Comparison of ENCODE assay signal across 18 mouse cellular contexts in genomic region chr14:54715402-54715801, GRCm38 (mm10). TPM values are rescaled to one million over a fixed set of nuclear protein-coding genes. Genes with fewer than 3 reads are reported as not detected.
DNase-seq lines count a peak whose midpoint lies in the region; ATAC-seq and TF ChIP-seq lines count a peak whose summit lies in the region.
"Had no signal": no experiment of that assay in that cellular context is flagged by ENCODE, and none has a peak within 500 bp of the region (broad histone marks: within the 10 kb centered on the region; RNA-seq: fewer than 3 reads in every experiment).

No protein-coding gene starts in this region.

- no peaks in the 10 kb centered on the region for H3K36me3 ChIP-seq in forebrain, embryonic 13.5 days (ENCODE audit: poor library complexity, severe bottlenecking)
- no peaks in the 10 kb centered on the region for H3K36me3 ChIP-seq in forebrain, embryonic 10.5 days (replicated peaks)
- no peaks in the 10 kb centered on the region for H3K36me3 ChIP-seq in intestine, embryonic 16.5 days (ENCODE audit: control insufficient read depth, insufficient read depth, low read length)
- no peaks in the 10 kb centered on the region for H3K36me3 ChIP-seq in intestine, embryonic 15.5 days
- H3K36me3 ChIP-seq in E14TG2a.4 (ENCODE audit: insufficient read depth, low read length) = no peaks in the 10 kb centered on the region
- no peaks in the 10 kb centered on the region for H3K36me3 ChIP-seq in midbrain, postnatal 0 days (ENCODE audit: insufficient read depth, low read length)
- H3K36me3 ChIP-seq: limb, embryonic 13.5 days had no signal

- no peak overlapping the region for H3K27ac ChIP-seq in forebrain, embryonic 13.5 days
- no peak overlapping the region for H3K27ac ChIP-seq in forebrain, embryonic 10.5 days
- H3K27ac ChIP-seq in intestine, embryonic 16.5 days (ENCODE audit: low read length) = no peak overlapping the region; the same call in 1 of the 2 replicates
- H3K27ac ChIP-seq in intestine, embryonic 15.5 days = no peak overlapping the region
- no peak overlapping the region for H3K27ac ChIP-seq in midbrain, postnatal 0 days (ENCODE audit: low read depth, low read length)
- H3K27ac ChIP-seq: limb, embryonic 13.5 days; stomach, postnatal 0 days had no signal

- H3K27me3 ChIP-seq in forebrain, embryonic 13.5 days = peaks cover 13% of the 10 kb centered on the region; the same call in 1 of the 2 replicates
- H3K27me3 ChIP-seq in forebrain, embryonic 10.5 days (ENCODE audit: poor library complexity, severe bottlenecking) = peaks cover 35% of the 10 kb centered on the region
- H3K27me3 ChIP-seq in intestine, embryonic 16.5 days (replicated peaks; ENCODE audit: control insufficient read depth, insufficient read depth, low read length) = no peaks in the 10 kb centered on the region
- no peaks in the 10 kb centered on the region for H3K27me3 ChIP-seq in intestine, embryonic 15.5 days (replicated peaks)
- peaks cover 23% of the 10 kb centered on the region for H3K27me3 ChIP-seq in E14TG2a.4 (ENCODE audit: insufficient read depth, low read length)
- H3K27me3 ChIP-seq in midbrain, postnatal 0 days (ENCODE audit: insufficient read depth, low read length) = no peaks in the 10 kb centered on the region

- peak overlapping the region; percentile 68 for H3K4me2 ChIP-seq in forebrain, embryonic 13.5 days
- peak overlapping the region; percentile 44; the same call in 1 of the 2 replicates for H3K4me2 ChIP-seq in intestine, embryonic 16.5 days (ENCODE audit: low read depth, low read length)
- no peak overlapping the region for H3K4me2 ChIP-seq in intestine, embryonic 15.5 days (replicated peaks)
- peak overlapping the region; percentile 73; the same call in 1 of the 2 replicates for H3K4me2 ChIP-seq in midbrain, postnatal 0 days (ENCODE audit: low read depth, low read length, poor library complexity, severe bottlenecking)

- ATAC-seq in forebrain, embryonic 13.5 days = no peak
- ATAC-seq in intestine, embryonic 16.5 days = no peak
- no peak for ATAC-seq in intestine, embryonic 15.5 days
- ATAC-seq in midbrain, postnatal 0 days (ENCODE audit: low FRiP score) = no peak

- DNase-seq in forebrain, embryonic 10.5 days (ENCODE audit: extremely low spot score, low spot score) = no peak
- DNase-seq in midbrain, postnatal 0 days (ENCODE audit: low spot score) = no peak
- no peak for DNase-seq in gastrocnemius, postnatal 4 days (ENCODE audit: low spot score in 2 of 2)
- DNase-seq in urinary bladder, postnatal 36 days (ENCODE audit: low spot score in 2 of 2) = no peak
- DNase-seq: adrenal gland, adult 8-10 months; heart, postnatal 36 days; lung, adult 18-20 months had no signal

- H3K9me3 ChIP-seq in forebrain, embryonic 13.5 days (replicated peaks) = no peaks in the 10 kb centered on the region
- no peaks in the 10 kb centered on the region for H3K9me3 ChIP-seq in forebrain, embryonic 10.5 days
- H3K9me3 ChIP-seq in intestine, embryonic 16.5 days (ENCODE audit: control insufficient read depth, low read length) = no peaks in the 10 kb centered on the region
- no peaks in the 10 kb centered on the region for H3K9me3 ChIP-seq in intestine, embryonic 15.5 days
- H3K9me3 ChIP-seq in E14TG2a.4 (ENCODE audit: low read length) = peaks cover 8% of the 10 kb centered on the region; the same call in 1 of the 2 replicates
- no peaks in the 10 kb centered on the region for H3K9me3 ChIP-seq in midbrain, postnatal 0 days (ENCODE audit: low read length)
- H3K9me3 ChIP-seq: limb, embryonic 13.5 days had no signal

- no peak for TF ChIP-seq CTCF in E14TG2a.4 (conservative IDR thresholded peaks at IDR 0.05; ENCODE audit: low read length)
- TF ChIP-seq CTCF in midbrain, postnatal 0 days (IDR thresholded peaks at IDR 0.05) = no peak

- no peak overlapping the region for H3K9ac ChIP-seq in forebrain, embryonic 13.5 days
- H3K9ac ChIP-seq in intestine, embryonic 16.5 days (ENCODE audit: low read depth, low read length) = no peak overlapping the region
- no peak overlapping the region for H3K9ac ChIP-seq in intestine, embryonic 15.5 days
- no peak overlapping the region for H3K9ac ChIP-seq in midbrain, postnatal 0 days (replicated peaks; ENCODE audit: low read length, poor library complexity, severe bottlenecking)

- 90% methylated on average over 1 of the region's 1 CpGs for WGBS in forebrain, embryonic 13.5 days
- 85% methylated on average over 1 of the region's 1 CpGs for WGBS in forebrain, embryonic 10.5 days
- WGBS in intestine, embryonic 16.5 days = 57% methylated on average over 1 of the region's 1 CpGs
- 74% methylated on average over 1 of the region's 1 CpGs for WGBS in intestine, embryonic 15.5 days
- WGBS in midbrain, postnatal 0 days = 71% methylated on average over 1 of the region's 1 CpGs

- no peak overlapping the region for H3K4me3 ChIP-seq in forebrain, embryonic 13.5 days
- no peak overlapping the region for H3K4me3 ChIP-seq in forebrain, embryonic 10.5 days
- no peak overlapping the region for H3K4me3 ChIP-seq in intestine, embryonic 16.5 days (ENCODE audit: low read length)
- H3K4me3 ChIP-seq in intestine, embryonic 15.5 days (replicated peaks) = no peak overlapping the region
- H3K4me3 ChIP-seq in E14TG2a.4 (replicated peaks; ENCODE audit: low read length) = peak overlapping the region; percentile 65; the same call in 1 of the 2 replicates
- H3K4me3 ChIP-seq in midbrain, postnatal 0 days (ENCODE audit: low read depth, low read length) = no peak overlapping the region

- H3K4me1 ChIP-seq in forebrain, embryonic 13.5 days = peaks cover 10% of the 10 kb centered on the region; the same call in 1 of the 2 replicates
- peaks cover 23% of the 10 kb centered on the region for H3K4me1 ChIP-seq in forebrain, embryonic 10.5 days
- H3K4me1 ChIP-seq in intestine, embryonic 16.5 days (ENCODE audit: control insufficient read depth, insufficient read depth, low read length) = peaks cover 7% of the 10 kb centered on the region
- H3K4me1 ChIP-seq in intestine, embryonic 15.5 days (replicated peaks) = 0 out of 2 replicates have a peak, but pooled peaks cover 2% of the 10 kb centered on the region
- H3K4me1 ChIP-seq in E14TG2a.4 (replicated peaks; ENCODE audit: low read depth, low read length) = peaks cover 42% of the 10 kb centered on the region
- H3K4me1 ChIP-seq in midbrain, postnatal 0 days (ENCODE audit: insufficient read depth, low read length) = no peaks in the 10 kb centered on the region

RNA-seq across cellular contexts. Expression of gene Cebpe, which starts 3.4 kb away (rescaled TPM):
- polyA plus RNA-seq in forebrain, embryonic 13.5 days (2015; fragmentation: Nextera tagmentation; extraction: Ambion mirVana) = not detected in 2 replicates
- not detected in 2 replicates for polyA plus RNA-seq in forebrain, embryonic 10.5 days (2016; fragmentation: Nextera tagmentation; extraction: Ambion mirVana)
- 0.28 TPM in 1 of 2 replicates, not detected in the other for polyA plus RNA-seq in intestine, embryonic 16.5 days (2015; fragmentation: Nextera tagmentation; extraction: Ambion mirVana)
- polyA plus RNA-seq in intestine, embryonic 15.5 days (2015; fragmentation: Nextera tagmentation; extraction: Ambion mirVana) = 0.19 and 0.21 TPM in 2 replicates
- total RNA-seq in midbrain, postnatal 0 days (2014; rRNA removed) = not detected in 2 replicates
- polyA plus RNA-seq in midbrain, postnatal 0 days (2015; fragmentation: Nextera tagmentation; extraction: Ambion mirVana) = not detected in 2 replicates
- not detected for total RNA-seq in gastrocnemius, postnatal 4 days (2021)
- total RNA-seq: adrenal gland, adult 8-10 months; gastrocnemius, postnatal 25 days; heart, postnatal 36 days; layer of hippocampus, postnatal 14 days; left cerebral cortex, postnatal 10 days had no signal
- polyA plus RNA-seq: frontal cortex, adult 2 months; limb, embryonic 13.5 days; neural tube, embryonic 11.5 days had no signal

RNA-seq across cellular contexts. Expression of gene Gm29776, which starts 16.8 kb away (rescaled TPM):
- polyA plus RNA-seq in forebrain, embryonic 13.5 days (2015; fragmentation: Nextera tagmentation; extraction: Ambion mirVana) = 0.15 TPM in 1 of 2 replicates, not detected in the other
- polyA plus RNA-seq in forebrain, embryonic 10.5 days (2016; fragmentation: Nextera tagmentation; extraction: Ambion mirVana) = not detected in 2 replicates
- polyA plus RNA-seq in intestine, embryonic 16.5 days (2015; fragmentation: Nextera tagmentation; extraction: Ambion mirVana) = 0.07 and 0.15 TPM in 2 replicates
- 0.11 and 0.15 TPM in 2 replicates for polyA plus RNA-seq in intestine, embryonic 15.5 days (2015; fragmentation: Nextera tagmentation; extraction: Ambion mirVana)
- total RNA-seq in midbrain, postnatal 0 days (2014; rRNA removed) = not detected in 2 replicates
- polyA plus RNA-seq in midbrain, postnatal 0 days (2015; fragmentation: Nextera tagmentation; extraction: Ambion mirVana) = 0.07 and 0.31 TPM in 2 replicates
- under 1 TPM in 1 of 2 experiments, not detected in 1; 0.16 TPM for total RNA-seq in gastrocnemius, postnatal 4 days (2021)
- total RNA-seq: gastrocnemius, postnatal 25 days; heart, postnatal 36 days had no signal

RNA-seq across cellular contexts. Expression of gene Acin1, which starts 28.7 kb away (rescaled TPM):
- polyA plus RNA-seq in forebrain, embryonic 13.5 days (2015; fragmentation: Nextera tagmentation; extraction: Ambion mirVana) = 191 and 216 TPM in 2 replicates
- 142 and 146 TPM in 2 replicates for polyA plus RNA-seq in forebrain, embryonic 10.5 days (2016; fragmentation: Nextera tagmentation; extraction: Ambion mirVana)
- polyA plus RNA-seq in intestine, embryonic 16.5 days (2015; fragmentation: Nextera tagmentation; extraction: Ambion mirVana) = 78.7 and 82.6 TPM in 2 replicates
- polyA plus RNA-seq in intestine, embryonic 15.5 days (2015; fragmentation: Nextera tagmentation; extraction: Ambion mirVana) = 105 and 107 TPM in 2 replicates
- 118 and 122 TPM in 2 replicates for total RNA-seq in midbrain, postnatal 0 days (2014; rRNA removed)
- polyA plus RNA-seq in midbrain, postnatal 0 days (2015; fragmentation: Nextera tagmentation; extraction: Ambion mirVana) = 91.7 and 108 TPM in 2 replicates
- total RNA-seq in gastrocnemius, postnatal 4 days (2021) = 100 to 1,000 TPM; 134 to 165 TPM

RNA-seq across cellular contexts. Expression of gene 1700123O20Rik, which starts 29.4 kb away (rescaled TPM):
- polyA plus RNA-seq in forebrain, embryonic 13.5 days (2015; fragmentation: Nextera tagmentation; extraction: Ambion mirVana) = 84.6 and 87.5 TPM in 2 replicates
- 104 and 109 TPM in 2 replicates for polyA plus RNA-seq in forebrain, embryonic 10.5 days (2016; fragmentation: Nextera tagmentation; extraction: Ambion mirVana)
- polyA plus RNA-seq in intestine, embryonic 16.5 days (2015; fragmentation: Nextera tagmentation; extraction: Ambion mirVana) = 82.0 and 90.2 TPM in 2 replicates
- 83.7 and 84.8 TPM in 2 replicates for polyA plus RNA-seq in intestine, embryonic 15.5 days (2015; fragmentation: Nextera tagmentation; extraction: Ambion mirVana)
- total RNA-seq in midbrain, postnatal 0 days (2014; rRNA removed) = 44.2 and 46.5 TPM in 2 replicates
- 61.1 and 67.6 TPM in 2 replicates for polyA plus RNA-seq in midbrain, postnatal 0 days (2015; fragmentation: Nextera tagmentation; extraction: Ambion mirVana)
- total RNA-seq in gastrocnemius, postnatal 4 days (2021) = 10 to 100 TPM; 25.4 to 27.1 TPM
